Mouse (Mus musculus): ENCODE measurements around the gene Mfap2. TPM values are rescaled to one million over a fixed set of nuclear protein-coding genes. Genes with fewer than 3 reads are reported as not detected.

The Mfap2 gene
- polyA plus RNA-seq, 1 experiment: 2.3 TPM

- TF ChIP-seq CTCF (IDR thresholded peaks at IDR 0.05; ENCODE audit: control insufficient read depth, insufficient read depth, insufficient replicate concordance, low read depth, low read length): no peak
- no peak for TF ChIP-seq POLR2A (IDR thresholded peaks at IDR 0.05; ENCODE audit: control insufficient read depth, low read depth, low read length)
- peak overlapping the region; percentile 64 for H3K4me3 ChIP-seq (ENCODE audit: control insufficient read depth, low read depth, low read length)
- H3K4me1 ChIP-seq (ENCODE audit: control insufficient read depth, insufficient read depth, low read length): peaks cover 3% of the 10 kb centered on the region
- no peaks in the 10 kb centered on the region for H3K27me3 ChIP-seq (ENCODE audit: control insufficient read depth, insufficient read depth, low read length)
- H3K36me3 ChIP-seq (ENCODE audit: control insufficient read depth, insufficient read depth, low read length): no peaks in the 10 kb centered on the region
- H3K27ac ChIP-seq (ENCODE audit: control insufficient read depth, insufficient read depth, low read depth, low read length): no peak overlapping the region
Observed at GRCm38 (mm10) chr4:141049476-141049835, 39.2 kb downstream of the Mfap2 start.

DNA sequence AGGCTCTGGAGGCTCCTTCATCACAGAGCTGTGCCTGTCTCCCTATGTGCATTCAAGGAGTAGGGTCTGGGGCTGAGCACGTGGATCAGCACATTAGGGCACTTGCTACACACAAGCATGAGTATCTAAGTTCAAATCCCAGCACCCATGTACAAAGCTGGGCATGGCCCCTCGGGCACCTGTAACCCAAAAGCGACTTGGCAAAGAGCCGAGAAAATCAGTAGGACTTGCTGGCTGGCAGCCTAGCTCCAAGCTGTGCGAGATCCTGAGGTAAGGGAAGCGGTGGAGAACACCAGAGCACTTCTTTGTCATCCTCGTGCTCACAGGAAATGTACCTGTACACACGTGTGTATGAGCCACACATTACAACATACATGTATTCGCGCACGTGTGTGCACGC, 42.2 kb downstream of the Mfap2 start:
- Histone ChIP-seq H3K27me3 (ENCODE audit: control insufficient read depth, insufficient read depth, low read length) (no peaks in the 10 kb centered on the region), H3K36me3 (ENCODE audit: control insufficient read depth, insufficient read depth, low read length) (no peaks in the 10 kb centered on the region), H3K4me3 (ENCODE audit: control insufficient read depth, low read depth, low read length) (no peak overlapping the region), H3K27ac (ENCODE audit: control insufficient read depth, insufficient read depth, low read depth, low read length) (no peak overlapping the region), H3K4me1 (ENCODE audit: control insufficient read depth, insufficient read depth, low read length) (peaks cover 3% of the 10 kb centered on the region)
- TF ChIP-seq CTCF (IDR thresholded peaks at IDR 0.05; ENCODE audit: control insufficient read depth, insufficient read depth, insufficient replicate concordance, low read depth, low read length): no peak
- no peak for TF ChIP-seq POLR2A (IDR thresholded peaks at IDR 0.05; ENCODE audit: control insufficient read depth, low read depth, low read length)

DNA sequence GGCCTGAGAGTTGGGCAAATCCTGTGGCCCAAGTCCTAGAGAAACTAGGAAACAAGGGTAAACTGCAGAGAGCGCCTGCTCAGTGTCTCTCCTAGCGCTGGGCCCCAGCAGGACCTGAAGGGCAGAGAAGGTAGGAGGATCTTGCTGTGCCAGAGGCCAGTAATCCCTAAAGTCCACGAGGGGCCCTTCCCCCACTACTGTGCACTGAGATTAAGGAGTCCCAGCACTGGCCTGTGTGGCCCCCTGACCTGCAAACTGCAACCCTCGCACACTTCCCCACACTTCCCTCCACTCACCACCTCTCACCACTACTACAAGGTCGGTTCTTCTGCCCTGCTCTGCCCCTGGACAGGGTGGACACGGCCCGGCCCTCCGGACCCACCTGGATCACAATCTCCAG, 42.9 kb downstream of the Mfap2 start:
- no peak overlapping the region for H3K4me3 ChIP-seq (ENCODE audit: control insufficient read depth, low read depth, low read length)
- H3K36me3 ChIP-seq (ENCODE audit: control insufficient read depth, insufficient read depth, low read length): no peaks in the 10 kb centered on the region
- H3K4me1 ChIP-seq (ENCODE audit: control insufficient read depth, insufficient read depth, low read length): peaks cover 3% of the 10 kb centered on the region
- TF ChIP-seq POLR2A (IDR thresholded peaks at IDR 0.05; ENCODE audit: control insufficient read depth, low read depth, low read length) (no peak), CTCF (IDR thresholded peaks at IDR 0.05; ENCODE audit: control insufficient read depth, insufficient read depth, insufficient replicate concordance, low read depth, low read length) (no peak)
- H3K27ac ChIP-seq (ENCODE audit: control insufficient read depth, insufficient read depth, low read depth, low read length): no peak overlapping the region
- no peaks in the 10 kb centered on the region for H3K27me3 ChIP-seq (ENCODE audit: control insufficient read depth, insufficient read depth, low read length)

DNA sequence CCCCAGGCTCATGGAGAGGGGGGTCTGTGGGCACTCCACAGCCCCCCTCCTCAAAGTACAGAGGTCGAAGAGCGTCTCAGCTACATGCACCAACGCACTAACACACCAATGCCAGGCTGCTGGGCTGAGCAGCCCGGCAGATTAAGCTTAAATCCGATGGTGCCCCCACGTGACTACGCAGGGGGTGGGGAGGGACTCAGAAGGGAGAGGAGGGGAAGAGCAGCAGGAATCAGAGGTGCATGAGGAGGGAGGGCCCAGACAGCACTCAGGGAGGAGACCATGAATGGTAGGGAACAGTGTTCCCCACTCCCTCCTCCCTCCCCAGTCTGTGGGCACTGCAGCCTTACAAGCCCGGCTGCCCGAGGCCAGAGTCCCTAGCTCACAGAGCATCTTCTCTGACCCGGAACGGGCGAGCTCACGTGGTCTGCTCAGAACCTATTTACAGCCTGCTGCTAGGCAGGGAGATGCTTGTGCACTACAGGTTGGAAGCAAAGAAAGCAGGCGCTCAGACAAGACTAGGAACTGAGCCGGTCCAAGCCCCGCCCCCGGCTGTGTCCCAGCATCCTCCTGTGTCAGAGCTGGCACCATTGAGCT, 43.4 kb downstream of the Mfap2 start:
- Histone ChIP-seq H3K36me3 (ENCODE audit: control insufficient read depth, insufficient read depth, low read length) (no peaks in the 10 kb centered on the region), H3K27me3 (ENCODE audit: control insufficient read depth, insufficient read depth, low read length) (no peaks in the 10 kb centered on the region), H3K4me3 (ENCODE audit: control insufficient read depth, low read depth, low read length) (no peak overlapping the region), H3K27ac (ENCODE audit: control insufficient read depth, insufficient read depth, low read depth, low read length) (no peak overlapping the region), H3K4me1 (ENCODE audit: control insufficient read depth, insufficient read depth, low read length) (peaks cover 3% of the 10 kb centered on the region)
- TF ChIP-seq CTCF (IDR thresholded peaks at IDR 0.05; ENCODE audit: control insufficient read depth, insufficient read depth, insufficient replicate concordance, low read depth, low read length) (no peak), POLR2A (IDR thresholded peaks at IDR 0.05; ENCODE audit: control insufficient read depth, low read depth, low read length) (no peak)

DNA sequence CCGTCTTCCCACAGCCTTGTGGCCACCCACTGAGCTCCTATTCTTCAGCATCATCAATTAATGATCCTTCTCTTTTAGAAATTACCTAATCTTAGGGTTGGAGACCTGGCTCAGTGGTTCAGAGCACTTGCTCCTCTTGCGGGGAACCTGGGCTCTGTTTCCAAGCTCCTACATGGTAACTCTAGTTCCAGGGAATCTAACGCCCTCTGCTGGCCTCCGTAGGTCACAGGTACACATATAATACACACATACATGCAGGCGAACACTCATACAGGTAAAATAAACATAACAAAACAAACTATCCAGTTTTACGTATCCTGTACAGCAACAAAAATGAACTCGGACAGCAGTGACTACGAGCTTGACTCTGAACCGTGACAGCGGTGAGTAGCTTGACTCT, 46.8 kb downstream of the Mfap2 start:
- Histone ChIP-seq H3K27ac (ENCODE audit: control insufficient read depth, insufficient read depth, low read depth, low read length) (no peak overlapping the region), H3K27me3 (ENCODE audit: control insufficient read depth, insufficient read depth, low read length) (no peaks in the 10 kb centered on the region), H3K36me3 (ENCODE audit: control insufficient read depth, insufficient read depth, low read length) (no peaks in the 10 kb centered on the region), H3K4me1 (ENCODE audit: control insufficient read depth, insufficient read depth, low read length) (peaks cover 10% of the 10 kb centered on the region), H3K4me3 (ENCODE audit: control insufficient read depth, low read depth, low read length) (no peak overlapping the region)
- no peak for TF ChIP-seq POLR2A (IDR thresholded peaks at IDR 0.05; ENCODE audit: control insufficient read depth, low read depth, low read length)

DNA sequence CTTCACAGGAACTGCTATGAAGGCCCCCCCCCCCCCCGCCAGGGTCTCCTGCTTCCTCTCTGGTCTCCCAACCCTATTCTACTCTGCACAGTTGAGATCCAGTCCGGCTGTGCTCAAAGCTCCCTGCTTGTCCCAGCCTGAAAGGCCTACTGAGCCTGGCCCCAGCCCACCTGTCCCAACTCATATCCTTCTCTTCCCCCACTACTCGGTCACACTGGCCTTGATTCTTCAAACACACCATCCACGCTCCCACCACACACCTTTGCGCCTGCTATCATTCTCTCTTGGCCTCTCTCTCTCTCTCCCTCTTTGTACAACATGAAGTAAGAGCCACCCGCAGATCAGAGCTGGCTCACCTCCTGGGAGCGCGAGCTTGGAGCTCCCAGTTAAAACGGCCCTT, 48.6 kb downstream of the Mfap2 start:
- Histone ChIP-seq H3K27ac (ENCODE audit: control insufficient read depth, insufficient read depth, low read depth, low read length) (no peak overlapping the region), H3K4me3 (ENCODE audit: control insufficient read depth, low read depth, low read length) (no peak overlapping the region), H3K27me3 (ENCODE audit: control insufficient read depth, insufficient read depth, low read length) (no peaks in the 10 kb centered on the region), H3K4me1 (ENCODE audit: control insufficient read depth, insufficient read depth, low read length) (peaks cover 10% of the 10 kb centered on the region), H3K36me3 (ENCODE audit: control insufficient read depth, insufficient read depth, low read length) (no peaks in the 10 kb centered on the region)
- no peak for TF ChIP-seq CTCF (IDR thresholded peaks at IDR 0.05; ENCODE audit: control insufficient read depth, insufficient read depth, insufficient replicate concordance, low read depth, low read length)
- TF ChIP-seq POLR2A (IDR thresholded peaks at IDR 0.05; ENCODE audit: control insufficient read depth, low read depth, low read length): no peak

DNA sequence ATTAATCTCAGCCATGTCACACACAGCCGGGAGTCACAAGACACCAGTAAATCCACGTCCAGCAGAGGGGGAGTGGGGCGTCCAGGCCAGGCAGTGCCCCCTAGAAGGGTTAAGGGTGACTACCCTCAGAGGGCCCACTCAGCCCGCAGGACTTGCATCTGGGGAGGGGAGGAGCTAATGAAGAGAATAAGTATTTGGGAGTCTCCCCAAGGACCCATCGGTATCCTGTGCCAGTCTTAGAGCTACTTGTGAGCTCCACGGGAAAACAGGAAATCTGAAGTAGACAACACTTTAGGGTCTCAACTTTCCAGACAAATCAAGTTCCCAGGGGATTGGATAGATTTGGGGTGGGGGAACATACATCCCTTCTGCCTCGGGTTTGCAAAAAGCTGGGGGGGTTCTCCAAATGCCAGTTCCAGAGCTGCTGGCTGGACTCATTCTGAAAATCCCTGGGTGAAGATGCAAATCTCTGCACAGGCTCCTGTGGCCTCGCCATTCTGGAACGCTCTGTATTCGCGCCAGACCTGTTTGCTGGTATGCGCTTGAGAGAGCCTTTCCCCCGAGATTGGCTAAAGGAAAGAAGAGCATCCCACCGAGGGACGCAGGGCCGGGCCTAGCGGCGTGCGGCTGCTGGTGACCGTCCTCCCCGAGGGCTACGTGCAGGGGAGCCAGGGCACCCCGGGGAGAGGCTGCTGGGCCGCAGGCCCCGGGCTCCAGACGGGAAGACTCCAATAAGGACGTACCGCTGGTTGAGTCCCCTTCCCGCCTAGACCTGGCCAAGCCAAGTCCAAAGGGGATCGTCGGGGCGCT, 49.6 kb downstream of the Mfap2 start:
- H3K36me3 ChIP-seq (ENCODE audit: control insufficient read depth, insufficient read depth, low read length): no peaks in the 10 kb centered on the region
- peak overlapping the region; percentile 92 for H3K4me3 ChIP-seq (ENCODE audit: control insufficient read depth, low read depth, low read length)
- peaks cover 10% of the 10 kb centered on the region for H3K4me1 ChIP-seq (ENCODE audit: control insufficient read depth, insufficient read depth, low read length)
- H3K27ac ChIP-seq (ENCODE audit: control insufficient read depth, insufficient read depth, low read depth, low read length): peak overlapping the region; percentile 19
- no peaks in the 10 kb centered on the region for H3K27me3 ChIP-seq (ENCODE audit: control insufficient read depth, insufficient read depth, low read length)
- TF ChIP-seq POLR2A (IDR thresholded peaks at IDR 0.05; ENCODE audit: control insufficient read depth, low read depth, low read length) (no peak), CTCF (IDR thresholded peaks at IDR 0.05; ENCODE audit: control insufficient read depth, insufficient read depth, insufficient replicate concordance, low read depth, low read length) (no peak)
